Mouse (Mus musculus) retina, adult 2 months (tissue): Measurements from ENCODE around the gene Als2cr12.
"Not testable (repeated sequence)": the region's sequence is repeated elsewhere in the genome, so short reads cannot be mapped to it uniquely, and the experiment has no call there.

Experiments
- DNase-seq: peaks from one replicate; pipeline ENCODE4 v3.0.0-alpha.2; 2012; ENCODE audit warnings: low read depth, low spot score

Gene Als2cr12

GRCm38 (mm10) chr1:58614424-58614823 lies 81.4 kb downstream of the Als2cr12 start:
- no peak for DNase-seq

DNA sequence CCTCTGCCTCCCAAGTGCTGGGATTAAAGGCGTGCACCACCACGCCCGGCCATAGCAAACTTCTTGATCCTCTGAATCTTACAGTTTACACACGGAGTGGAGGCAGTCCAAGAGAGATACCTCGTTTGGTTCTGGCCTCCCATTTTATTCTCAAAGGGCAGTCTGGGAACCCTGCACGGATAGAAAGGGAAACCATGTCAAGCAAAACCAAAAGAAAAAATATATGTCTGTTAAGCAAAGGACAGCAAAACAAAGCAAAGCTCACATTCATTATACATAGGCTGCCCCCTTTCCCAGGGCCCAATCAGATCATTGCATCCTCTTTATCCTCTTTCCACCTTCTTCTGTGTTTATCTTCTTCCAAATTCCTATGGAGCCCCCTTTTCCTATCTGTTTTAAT lies 82.0 kb downstream of the Als2cr12 start:
- DNase-seq: no peak

GRCm38 (mm10) chr1:58610611-58611010 lies 85.2 kb downstream of the Als2cr12 start:
- no peak for DNase-seq

DNA sequence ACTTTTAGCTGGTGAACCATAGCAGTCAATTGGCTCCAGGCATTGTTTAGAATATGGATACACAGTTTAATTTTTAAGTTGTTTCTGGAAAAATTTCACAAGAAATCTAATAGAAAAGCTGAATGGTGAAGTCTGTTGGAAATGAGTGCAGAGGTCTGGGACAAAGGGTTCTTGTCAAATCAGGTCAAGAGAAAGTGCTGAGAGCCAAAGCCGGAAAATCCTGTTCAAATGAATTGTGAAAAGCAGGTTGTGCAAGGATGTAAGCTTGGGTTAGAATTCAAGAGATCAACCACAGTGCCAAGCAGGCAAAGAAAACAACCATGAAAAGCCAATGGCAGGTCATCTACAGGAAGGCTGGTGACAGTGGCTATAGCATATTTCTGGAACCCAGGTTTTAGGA lies 85.6 kb downstream of the Als2cr12 start:
- DNase-seq: no peak

DNA sequence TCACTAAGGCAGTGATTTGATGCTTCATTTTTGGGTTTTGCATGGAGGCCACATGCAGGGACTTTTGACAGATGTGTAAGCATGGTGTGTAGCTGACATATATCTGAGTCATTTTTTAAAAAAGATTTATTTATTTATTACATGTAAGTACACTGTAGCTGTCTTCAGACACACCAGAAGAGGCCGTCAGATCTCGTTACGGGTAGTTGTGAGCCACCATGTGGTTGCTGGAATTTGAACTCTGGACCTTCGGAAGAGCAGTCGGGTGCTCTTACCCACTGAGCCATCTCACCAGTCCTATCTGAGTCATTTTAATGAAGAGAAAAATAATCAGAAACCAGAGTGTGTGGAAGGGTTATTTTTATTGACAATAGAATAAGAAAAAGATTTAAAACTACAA lies 86.2 kb downstream of the Als2cr12 start:
- not testable (repeated sequence) for DNase-seq

DNA sequence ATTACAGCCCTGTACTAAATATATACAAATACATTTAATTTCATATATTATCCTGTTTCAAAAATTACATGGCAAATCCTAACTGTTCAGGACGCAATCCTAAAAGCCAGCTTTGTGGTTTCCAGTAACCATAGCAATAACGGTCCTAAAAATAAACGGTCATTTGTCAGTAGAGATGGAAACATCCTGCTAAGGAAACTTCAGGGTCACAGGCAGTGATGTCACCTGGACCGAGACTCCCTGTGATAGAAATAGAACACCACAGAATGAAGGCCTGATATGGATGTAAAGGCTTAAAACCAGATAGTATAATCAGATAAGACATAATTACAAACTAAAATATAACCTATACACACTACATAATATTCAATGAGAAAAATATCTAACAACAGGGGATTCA lies 92.1 kb downstream of the Als2cr12 start:
- no peak for DNase-seq

DNA sequence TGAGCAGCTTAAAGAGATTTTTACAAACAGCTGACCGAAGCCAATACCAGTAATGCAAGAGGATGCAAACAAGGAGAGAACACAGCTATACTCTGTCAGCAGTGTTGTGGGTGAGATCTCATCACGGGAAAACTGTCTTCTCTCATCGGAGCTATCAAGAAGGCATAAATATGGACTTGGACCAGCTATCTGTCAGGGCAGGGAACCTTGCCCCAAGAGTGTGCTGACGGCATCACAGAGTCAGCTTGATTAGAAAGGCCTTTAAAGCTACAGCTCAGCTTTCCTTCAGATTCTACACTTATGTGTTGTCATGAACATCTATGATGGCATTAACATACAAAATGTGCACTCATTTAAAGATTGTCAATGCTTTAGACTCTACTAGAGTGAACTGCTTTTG lies 93.1 kb downstream of the Als2cr12 start:
- peak; percentile 42 for DNase-seq
